ENCODE assay signal across 16 mouse cellular contexts in the genomic region with DNA sequence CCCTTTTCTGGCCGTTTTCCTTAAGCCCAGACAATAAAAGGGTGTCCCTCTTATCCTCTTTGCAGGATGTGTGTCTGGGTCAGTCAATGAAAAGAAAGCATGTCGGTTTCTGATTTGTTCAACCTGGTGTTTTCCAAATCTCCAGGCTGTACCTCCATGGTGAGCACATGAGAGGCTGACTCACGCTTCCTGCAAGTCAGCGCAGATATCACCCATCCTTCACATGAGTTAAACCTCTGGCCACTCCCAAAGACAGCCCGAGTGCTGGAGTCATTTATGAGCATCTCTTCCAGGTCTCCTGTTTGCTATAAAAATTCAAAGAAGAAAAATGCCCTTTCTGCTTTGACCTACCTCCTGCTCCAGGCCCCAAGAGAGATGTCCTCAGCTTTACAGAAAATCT. TPM values are rescaled to one million over a fixed set of nuclear protein-coding genes. Genes with fewer than 3 reads are reported as not detected.
DNase-seq lines count a peak whose midpoint lies in the region; ATAC-seq and TF ChIP-seq lines count a peak whose summit lies in the region.
"Had no signal": no experiment of that assay in that cellular context is flagged by ENCODE, and none has a peak within 500 bp of the region (broad histone marks: within the 10 kb centered on the region; RNA-seq: fewer than 3 reads in every experiment).

No protein-coding gene starts in this region.

- H3K4me3 ChIP-seq in liver, embryonic 13.5 days (replicated peaks) = peak overlapping the region; percentile 48
- H3K4me3 ChIP-seq in hindbrain, postnatal 0 days (ENCODE audit: low read length) = no peak overlapping the region
- H3K4me3 ChIP-seq: heart, adult 2 months; neural tube, embryonic 15.5 days had no signal

- 26% methylated on average over 5 of the region's 5 CpGs for WGBS in liver, embryonic 13.5 days (ENCODE audit: insufficient replicate concordance)
- 79% methylated on average over 5 of the region's 5 CpGs for WGBS in hindbrain, postnatal 0 days

- H3K4me1 ChIP-seq in liver, embryonic 13.5 days (replicated peaks) = peaks cover 71% of the 10 kb centered on the region
- H3K4me1 ChIP-seq in hindbrain, postnatal 0 days (ENCODE audit: insufficient read depth, low read length) = no peaks in the 10 kb centered on the region

- peak; percentile 52 for DNase-seq in spleen, adult 12 weeks (ENCODE audit: low spot score)
- no peak for DNase-seq in spleen, postnatal 14 days (ENCODE audit: low spot score in 2 of 2)
- peak; percentile 81 for DNase-seq in c-Kit-negative CD71-positive TER-119-positive erythroid progenitor cells, embryonic 14.5 days (ENCODE audit: low read depth, low spot score)
- peak; percentile 67 for DNase-seq in liver, embryonic 13.5 days
- no peak for DNase-seq in adrenal gland, postnatal 14 days
- no peak for DNase-seq in hindbrain, postnatal 0 days (ENCODE audit: low spot score)
- DNase-seq in ovary, postnatal 36 days (ENCODE audit: low spot score) = no peak
- DNase-seq: cerebellum, postnatal 10 days; heart, adult 2 months; heart, postnatal 14 days; lung, adult 2 months; right cerebral cortex, postnatal 14 days; thymus, postnatal 4 days had no signal

- no peaks in the 10 kb centered on the region for H3K9me3 ChIP-seq in liver, embryonic 13.5 days (replicated peaks)
- no peaks in the 10 kb centered on the region for H3K9me3 ChIP-seq in hindbrain, postnatal 0 days (ENCODE audit: low read length)
- H3K9me3 ChIP-seq: neural tube, embryonic 15.5 days had no signal

- peak overlapping the region; percentile 55 for H3K4me2 ChIP-seq in liver, embryonic 13.5 days
- no peak overlapping the region for H3K4me2 ChIP-seq in hindbrain, postnatal 0 days (ENCODE audit: low read depth, low read length)
- H3K4me2 ChIP-seq: neural tube, embryonic 15.5 days had no signal

- H3K36me3 ChIP-seq in liver, embryonic 13.5 days = 0 out of 2 replicates have a peak, but pooled peaks cover 4% of the 10 kb centered on the region
- no peaks in the 10 kb centered on the region for H3K36me3 ChIP-seq in hindbrain, postnatal 0 days (ENCODE audit: insufficient read depth, low read length)
- H3K36me3 ChIP-seq: neural tube, embryonic 15.5 days had no signal

- peak overlapping the region; percentile 96 for H3K27ac ChIP-seq in liver, embryonic 13.5 days
- H3K27ac ChIP-seq in hindbrain, postnatal 0 days = no peak overlapping the region
- H3K27ac ChIP-seq: heart, adult 2 months; kidney, postnatal 0 days; neural tube, embryonic 15.5 days had no signal

- H3K9ac ChIP-seq in liver, embryonic 13.5 days = peak overlapping the region; percentile 68
- no peak overlapping the region for H3K9ac ChIP-seq in hindbrain, postnatal 0 days (replicated peaks; ENCODE audit: low read length)
- H3K9ac ChIP-seq: neural tube, embryonic 15.5 days had no signal

- no peak for TF ChIP-seq CTCF in hindbrain, postnatal 0 days (IDR thresholded peaks at IDR 0.05; ENCODE audit: low read depth)

- H3K27me3 ChIP-seq in liver, embryonic 13.5 days = no peaks in the 10 kb centered on the region
- no peaks in the 10 kb centered on the region for H3K27me3 ChIP-seq in hindbrain, postnatal 0 days (ENCODE audit: insufficient read depth, low read length)
- H3K27me3 ChIP-seq: megakaryocyte, embryonic 14.5 days; neural tube, embryonic 15.5 days had no signal

- peak; percentile 90 for ATAC-seq in liver, embryonic 13.5 days (ENCODE audit: low read depth)
- ATAC-seq in hindbrain, postnatal 0 days = no peak

RNA-seq across cellular contexts. Expression of a gene that starts 5.3 kb away (rescaled TPM):
- polyA plus RNA-seq in liver, embryonic 13.5 days (2015; fragmentation: Nextera tagmentation; extraction: Ambion mirVana) = 24.1 and 27.0 TPM in 2 replicates
- total RNA-seq in adrenal gland, postnatal 14 days (2021) = 18.6 and 20.7 TPM in 2 replicates
- 15.4 and 17.6 TPM in 2 replicates for total RNA-seq in hindbrain, postnatal 0 days (2014; rRNA removed)
- polyA plus RNA-seq in hindbrain, postnatal 0 days (2015; fragmentation: Nextera tagmentation; extraction: Ambion mirVana) = 7.0 and 8.8 TPM in 2 replicates

Comparison
In these comparisons a context has a peak if more than half of its experiments do, and no peak if none do; other contexts are left out.
1. DNase-seq: peak in spleen, adult 12 weeks (single experiment), c-Kit-negative CD71-positive TER-119-positive erythroid progenitor cells, embryonic 14.5 days (single experiment) and liver, embryonic 13.5 days (single experiment); none in spleen, postnatal 14 days (0 of 2), adrenal gland, postnatal 14 days (single experiment), hindbrain, postnatal 0 days (single experiment) and ovary, postnatal 36 days (single experiment).